Mouse (Mus musculus) lung, postnatal 0 days (tissue): ENCODE measurements around the gene L3mbtl1. TPM values are rescaled to one million over a fixed set of nuclear protein-coding genes. Genes with fewer than 3 reads are reported as not detected.

Source experiments
- ATAC-seq: fragments of 200-750 bp; cut with Nextera tagmentation; 2 replicates; pipeline ENCODE4 v1.8.0; 2017; ENCODE audit warnings: moderate library complexity
- DNase-seq: peaks from one replicate; pipeline ENCODE4 v3.0.0-alpha.2; 2016; ENCODE audit warnings: low spot score
- H3K27ac ChIP-seq: fragments of 300-500 bp; sonication (generic); 2 replicates; pipeline ENCODE4 v1.5.1; 2014; ENCODE audit warnings: antibody characterized with exemption, mild to moderate bottlenecking, low read length, mixed read lengths
- H3K27me3 ChIP-seq: fragments of 300-500 bp; sonication (generic); replicated peaks from 2 replicates; pipeline ENCODE4 v1.6.1; 2014; ENCODE audit warnings: low read length, mixed read lengths; ENCODE audit not compliant: insufficient read depth
- H3K36me3 ChIP-seq: fragments of 300-500 bp; sonication (generic); 2 replicates; pipeline ENCODE4 v1.6.1; 2014; ENCODE audit warnings: low read length, mixed read lengths; ENCODE audit not compliant: insufficient read depth
- H3K4me1 ChIP-seq: fragments of 300-500 bp; sonication (generic); 2 replicates; pipeline ENCODE4 v1.6.1; 2014; ENCODE audit warnings: antibody characterized with exemption, low read depth, low read length, mixed read lengths; ENCODE audit not compliant: insufficient read depth
- H3K4me2 ChIP-seq: fragments of 300-500 bp; sonication (generic); replicated peaks from 2 replicates; pipeline ENCODE4 v1.6.1; 2014; ENCODE audit warnings: low read depth, mild to moderate bottlenecking, low read length, moderate library complexity, mixed read lengths
- H3K4me3 ChIP-seq: fragments of 300-500 bp; sonication (generic); 2 replicates; pipeline ENCODE4 v1.5.1; 2014; ENCODE audit warnings: low read depth, low read length
- H3K9ac ChIP-seq: fragments of 300-500 bp; sonication (generic); replicated peaks from 2 replicates; pipeline ENCODE4 v1.6.1; 2014; ENCODE audit warnings: low read depth, mild to moderate bottlenecking
- H3K9me3 ChIP-seq: fragments of 300-500 bp; sonication (generic); 2 replicates; pipeline ENCODE4 v1.6.1; 2016; ENCODE audit warnings: low read length, mixed read lengths
- CTCF ChIP-seq: IDR thresholded peaks from 2 replicates; pipeline ENCODE4 v1.5.1; 2016; ENCODE audit warnings: antibody characterized with exemption, mild to moderate bottlenecking
- EP300 ChIP-seq: IDR thresholded peaks from 2 replicates; pipeline ENCODE4 v1.6.1; 2016; ENCODE audit warnings: antibody characterized with exemption, mild to moderate bottlenecking, control low read depth
- WGBS: fragments of 180-500 bp; shearing (Covaris S2); extraction: QIAGEN DNeasy Blood & Tissue Kit; methylation state at CpG from one replicate; pipeline ENCODE4 v1.1.7; 2014; 5-methylcytosine and 5-hydroxymethylcytosine counted together
- polyA plus RNA-seq: library from polyadenylated mRNA; unstranded; fragments of >200 nt; fragmentation: Nextera tagmentation; extraction: Ambion mirVana; gene quantifications from 2 replicates; pipeline ENCODE4 v1.2.1, GENCODE M21; 2015

L3mbtl1 gene
- polyA plus RNA-seq, 1 experiment from 2014 or later: not detected

DNA sequence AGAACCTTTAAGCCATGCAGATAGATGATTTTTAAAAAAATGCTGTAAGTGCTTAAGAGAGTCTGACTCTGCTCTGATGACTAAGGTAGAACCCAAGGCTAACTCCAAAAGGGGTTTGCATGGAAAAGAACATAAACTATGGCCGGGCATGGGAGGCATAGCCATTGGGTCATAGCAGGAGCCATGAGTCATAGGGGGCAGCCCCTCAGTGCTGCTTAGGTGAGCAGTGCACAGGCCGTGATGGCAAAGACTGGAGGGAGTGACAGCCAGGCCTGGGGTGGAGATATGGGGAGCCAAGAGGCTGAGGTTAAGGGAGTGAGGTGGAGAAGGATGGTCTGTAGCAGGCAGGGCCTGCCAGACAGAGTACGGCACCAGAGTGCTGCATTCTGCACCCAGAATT lies 25.8 kb downstream of the L3mbtl1 start:
- H3K9me3 ChIP-seq: no peaks in the 10 kb centered on the region
- ATAC-seq (no peak), DNase-seq (no peak)
- H3K4me1 ChIP-seq: peaks cover 5% of the 10 kb centered on the region; the same call in 1 of the 2 replicates
- no peak overlapping the region for H3K27ac ChIP-seq
- no peaks in the 10 kb centered on the region for H3K27me3 ChIP-seq
- WGBS: 75% methylated on average over 3 of the region's 3 CpGs
- no peak overlapping the region for H3K9ac ChIP-seq
- H3K4me3 ChIP-seq: no peak overlapping the region
- H3K4me2 ChIP-seq: no peak overlapping the region
- TF ChIP-seq CTCF (no peak), EP300 (no peak)
- H3K36me3 ChIP-seq: no peaks in the 10 kb centered on the region

DNA sequence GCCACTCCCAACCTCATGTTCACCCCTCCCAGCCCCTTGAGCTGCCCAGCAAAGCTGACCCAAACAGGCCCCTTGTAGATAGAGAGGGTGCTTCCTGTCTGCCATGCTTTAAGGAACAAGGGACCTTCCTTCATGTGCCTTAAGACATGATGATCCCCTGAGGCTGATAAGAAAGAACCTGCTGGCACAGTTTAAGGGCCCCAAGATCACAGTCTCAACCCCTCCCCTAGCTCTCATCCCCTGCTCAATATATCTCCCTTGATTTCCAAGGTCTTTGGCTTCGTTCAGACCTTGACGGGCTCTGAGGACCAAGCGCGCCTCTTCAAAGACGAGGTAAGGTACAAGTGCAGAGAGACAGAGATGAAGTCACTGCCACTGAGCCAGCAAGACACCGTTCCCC lies 27.6 kb downstream of the L3mbtl1 start:
- Histone ChIP-seq H3K36me3 (no peaks in the 10 kb centered on the region), H3K4me1 (peaks cover 5% of the 10 kb centered on the region; the same call in 1 of the 2 replicates), H3K4me2 (no peak overlapping the region), H3K9ac (no peak overlapping the region), H3K9me3 (no peaks in the 10 kb centered on the region), H3K4me3 (no peak overlapping the region), H3K27ac (no peak overlapping the region), H3K27me3 (no peaks in the 10 kb centered on the region)
- DNase-seq: no peak
- TF ChIP-seq CTCF: no peak
- no peak for TF ChIP-seq EP300
- 81% methylated on average over 6 of the region's 6 CpGs for WGBS
- no peak for ATAC-seq

DNA sequence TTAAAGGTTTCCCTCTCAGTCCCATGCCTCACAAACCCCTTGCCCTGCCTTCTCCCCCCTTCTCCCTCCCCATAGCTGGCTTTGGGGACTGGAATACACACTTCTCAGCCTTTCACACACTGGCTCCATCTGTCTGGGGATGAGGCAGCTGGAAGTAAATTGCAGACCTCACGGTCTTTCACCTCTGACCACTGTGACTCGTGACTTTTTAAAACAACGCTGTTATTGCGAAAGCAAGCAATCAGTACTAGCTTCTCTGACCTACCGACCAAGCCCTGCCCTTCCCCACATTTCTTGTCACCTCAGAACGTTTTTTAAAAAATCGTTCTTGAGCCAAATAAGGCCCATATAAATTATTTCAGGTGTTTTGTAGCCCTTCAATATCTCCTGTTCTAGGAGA lies 29.5 kb downstream of the L3mbtl1 start:
- Histone ChIP-seq H3K36me3 (no peaks in the 10 kb centered on the region), H3K27ac (no peak overlapping the region), H3K4me3 (no peak overlapping the region), H3K4me1 (peaks cover 7% of the 10 kb centered on the region; the same call in 1 of the 2 replicates), H3K9ac (no peak overlapping the region), H3K27me3 (no peaks in the 10 kb centered on the region), H3K9me3 (no peaks in the 10 kb centered on the region), H3K4me2 (no peak overlapping the region)
- TF ChIP-seq EP300: no peak
- no peak for TF ChIP-seq CTCF
- 23% methylated on average over 7 of the region's 7 CpGs for WGBS
- DNase-seq (no peak), ATAC-seq (no peak)

DNA sequence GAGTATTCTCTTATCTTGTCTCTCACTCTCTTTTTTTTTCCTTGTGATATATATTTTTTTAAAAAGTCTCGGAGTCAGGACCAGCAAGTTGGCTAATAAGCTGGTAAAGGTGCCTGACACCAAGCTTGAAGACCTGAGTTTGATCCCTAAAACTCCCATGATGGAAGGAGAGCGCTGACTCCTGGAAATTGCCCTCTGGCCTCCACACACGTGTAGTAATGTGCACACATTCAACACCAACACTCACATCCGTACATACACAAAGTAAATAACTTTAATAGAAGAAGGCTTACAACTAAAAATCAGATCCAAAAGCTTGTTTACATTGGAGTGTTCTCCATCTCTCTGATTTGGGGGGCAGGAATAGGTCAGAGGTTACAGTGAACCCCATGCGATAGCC lies 29.9 kb downstream of the L3mbtl1 start:
- no peaks in the 10 kb centered on the region for H3K36me3 ChIP-seq
- H3K4me1 ChIP-seq: peaks cover 7% of the 10 kb centered on the region; the same call in 1 of the 2 replicates
- TF ChIP-seq EP300: no peak
- no peak for TF ChIP-seq CTCF
- H3K4me3 ChIP-seq: no peak overlapping the region
- ATAC-seq (no peak), DNase-seq (no peak)
- no peak overlapping the region for H3K4me2 ChIP-seq
- no peaks in the 10 kb centered on the region for H3K27me3 ChIP-seq
- 42% methylated on average over 5 of the region's 5 CpGs for WGBS
- H3K9me3 ChIP-seq: no peaks in the 10 kb centered on the region
- no peak overlapping the region for H3K9ac ChIP-seq
- H3K27ac ChIP-seq: no peak overlapping the region

DNA sequence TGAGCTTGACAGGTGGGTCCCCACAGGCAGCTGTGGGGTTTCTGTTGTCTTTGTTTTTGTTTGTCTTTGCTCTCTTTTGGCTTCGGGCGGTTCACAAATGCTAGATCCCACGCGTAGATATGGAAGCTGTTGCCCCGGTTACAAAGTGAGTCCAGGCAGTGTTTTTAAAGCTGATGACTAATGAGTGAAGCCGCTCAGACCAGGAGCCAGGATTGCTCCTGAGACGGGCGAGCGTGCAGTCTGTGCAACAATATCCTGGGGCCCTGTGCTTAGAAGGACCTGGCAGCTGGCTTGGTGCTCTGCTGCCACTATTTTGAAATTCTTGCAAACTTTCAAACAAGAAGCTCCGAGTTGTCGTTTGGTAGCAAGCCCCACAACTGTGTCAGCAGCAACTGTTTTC lies 30.4 kb downstream of the L3mbtl1 start:
- TF ChIP-seq EP300 (no peak), CTCF (no peak)
- no peak overlapping the region for H3K27ac ChIP-seq
- 15% methylated on average over 11 of the region's 11 CpGs for WGBS
- DNase-seq (peak; percentile 34), ATAC-seq (no peak)
- no peak overlapping the region for H3K4me3 ChIP-seq
- H3K9ac ChIP-seq: no peak overlapping the region
- H3K4me2 ChIP-seq: no peak overlapping the region
- no peaks in the 10 kb centered on the region for H3K36me3 ChIP-seq
- no peaks in the 10 kb centered on the region for H3K9me3 ChIP-seq
- H3K27me3 ChIP-seq: no peaks in the 10 kb centered on the region
- peaks cover 7% of the 10 kb centered on the region; the same call in 1 of the 2 replicates for H3K4me1 ChIP-seq

DNA sequence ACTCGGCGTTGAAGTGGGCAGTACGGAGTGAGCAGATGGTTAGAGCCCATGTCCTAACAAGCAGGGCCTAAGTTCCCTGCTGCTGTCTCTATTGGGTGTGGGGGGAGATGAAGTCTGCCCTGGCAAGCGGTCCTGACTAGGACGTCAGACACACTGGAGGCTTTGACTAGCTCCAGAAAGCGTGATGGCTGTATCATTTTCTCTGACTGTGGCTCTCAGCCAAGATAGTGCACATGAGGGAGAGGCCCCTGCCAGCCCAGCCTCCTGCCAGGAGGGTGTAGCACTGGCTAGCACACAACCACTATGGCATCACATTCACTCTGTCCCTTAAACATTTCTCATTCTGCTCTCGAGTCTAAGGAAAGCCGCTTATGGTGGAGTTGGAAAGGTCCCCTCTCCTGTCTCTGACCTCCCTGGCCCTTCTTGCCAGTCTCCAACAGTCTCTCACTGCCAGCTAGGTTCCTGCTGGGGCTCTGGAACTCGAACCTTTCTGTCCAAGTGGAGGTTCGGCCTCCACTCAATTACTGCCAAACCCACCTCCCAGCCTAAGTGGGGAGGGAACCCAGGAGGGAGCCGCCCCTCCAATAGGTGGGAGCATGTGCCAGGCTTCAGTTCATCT lies 32.0 kb downstream of the L3mbtl1 start:
- H3K36me3 ChIP-seq: no peaks in the 10 kb centered on the region
- WGBS: 57% methylated on average over 11 of the region's 11 CpGs
- no peaks in the 10 kb centered on the region for H3K27me3 ChIP-seq
- no peak overlapping the region for H3K4me3 ChIP-seq
- no peak overlapping the region for H3K27ac ChIP-seq
- no peak overlapping the region for H3K4me2 ChIP-seq
- TF ChIP-seq CTCF: no peak
- no peak for TF ChIP-seq EP300
- ATAC-seq: no peak
- peaks cover 7% of the 10 kb centered on the region; the same call in 1 of the 2 replicates for H3K4me1 ChIP-seq
- no peaks in the 10 kb centered on the region for H3K9me3 ChIP-seq
- no peak for DNase-seq
- H3K9ac ChIP-seq: no peak overlapping the region
